Mouse (Mus musculus) thymus, adult 2 months (tissue): ENCODE results near the gene Ints7. TPM values are rescaled to one million over a fixed set of nuclear protein-coding genes. Genes with fewer than 3 reads are reported as not detected.

Experiments
- DNase-seq: peaks from one replicate; pipeline ENCODE4 v3.0.0; 2021
- H3K27ac ChIP-seq: fragments of 200-500 bp; 2 replicates; pipeline ENCODE4 v1.5.1; 2012; ENCODE audit warnings: low read length, control low read depth; ENCODE audit not compliant: control insufficient read depth, insufficient read depth
- H3K27me3 ChIP-seq: fragments of 200-500 bp; 2 replicates; pipeline ENCODE4 v1.6.1; 2012; ENCODE audit warnings: mild to moderate bottlenecking, low read length, moderate library complexity, mixed read lengths; ENCODE audit not compliant: control insufficient read depth, insufficient read depth
- H3K36me3 ChIP-seq: fragments of 200-500 bp; 2 replicates; pipeline ENCODE4 v1.6.1; 2012; ENCODE audit warnings: mild to moderate bottlenecking, low read length, moderate library complexity; ENCODE audit not compliant: control insufficient read depth, insufficient read depth
- H3K4me1 ChIP-seq: fragments of 200-500 bp; replicated peaks from 2 replicates; pipeline ENCODE4 v1.6.1; 2012; ENCODE audit warnings: low read length; ENCODE audit not compliant: control insufficient read depth, insufficient read depth
- H3K4me3 ChIP-seq: fragments of 200-500 bp; 2 replicates; pipeline ENCODE4 v1.5.1; 2012; ENCODE audit warnings: mild to moderate bottlenecking, low read length, control low read depth, moderate library complexity; ENCODE audit not compliant: control insufficient read depth, insufficient read depth
- CTCF ChIP-seq: fragments of 200-500 bp; IDR thresholded peaks from 2 replicates; pipeline ENCODE4 v1.5.1; 2012; ENCODE audit warnings: mild to moderate bottlenecking, control low read depth, low read length, moderate library complexity, borderline replicate concordance; ENCODE audit not compliant: control insufficient read depth, poor library complexity, insufficient read depth; ENCODE audit errors: extremely low read depth
- POLR2A ChIP-seq: fragments of 200-500 bp; IDR thresholded peaks from 2 replicates; pipeline ENCODE4 v1.6.1; 2012; ENCODE audit warnings: mild to moderate bottlenecking, low read length, control low read depth, moderate library complexity; ENCODE audit not compliant: control insufficient read depth, poor library complexity, insufficient read depth; ENCODE audit errors: extremely low read depth
- WGBS: fragments of 180-500 bp; shearing (Covaris S2); methylation state at CpG from one replicate; pipeline ENCODE4 v1.1.7; 2018; 5-methylcytosine and 5-hydroxymethylcytosine counted together
- polyA plus RNA-seq: library from polyadenylated mRNA; depleted of rRNA; stranded (reverse); fragments of >200 nt; gene quantifications from 2 replicates; pipeline ENCODE4 v1.2.3, GENCODE M21; 2012

The Ints7 gene
- polyA plus RNA-seq, 1 experiment, result 62.2 TPM

DNA sequence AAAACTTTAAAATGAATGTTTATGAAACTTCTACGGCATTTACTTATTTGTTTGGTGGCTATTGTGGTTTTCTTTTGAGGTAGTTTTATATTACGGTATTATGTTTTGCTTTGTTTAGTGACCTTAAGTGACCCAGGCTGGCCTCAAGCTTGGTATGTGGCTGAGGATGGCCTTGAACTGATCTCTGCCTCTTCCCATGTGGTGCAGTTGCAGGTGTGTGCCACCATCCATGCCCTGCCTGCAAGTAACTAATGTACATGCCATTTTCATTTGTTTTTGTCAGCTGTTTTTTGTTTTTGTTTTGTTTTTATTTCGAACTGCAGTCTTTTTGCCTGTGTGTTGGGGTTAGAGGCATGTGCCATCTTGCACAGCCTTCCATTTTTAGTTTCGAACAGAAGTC is 6.2 kb downstream of the Ints7 start:
- no peak for DNase-seq
- peaks cover 36% of the 10 kb centered on the region for H3K36me3 ChIP-seq
- 97% methylated on average over 4 of the region's 4 CpGs for WGBS
- TF ChIP-seq POLR2A (no peak), CTCF (no peak)
- peaks cover 8% of the 10 kb centered on the region for H3K4me1 ChIP-seq
- no peaks in the 10 kb centered on the region for H3K27me3 ChIP-seq
- H3K4me3 ChIP-seq, result no peak overlapping the region
- H3K27ac ChIP-seq, result no peak overlapping the region

DNA sequence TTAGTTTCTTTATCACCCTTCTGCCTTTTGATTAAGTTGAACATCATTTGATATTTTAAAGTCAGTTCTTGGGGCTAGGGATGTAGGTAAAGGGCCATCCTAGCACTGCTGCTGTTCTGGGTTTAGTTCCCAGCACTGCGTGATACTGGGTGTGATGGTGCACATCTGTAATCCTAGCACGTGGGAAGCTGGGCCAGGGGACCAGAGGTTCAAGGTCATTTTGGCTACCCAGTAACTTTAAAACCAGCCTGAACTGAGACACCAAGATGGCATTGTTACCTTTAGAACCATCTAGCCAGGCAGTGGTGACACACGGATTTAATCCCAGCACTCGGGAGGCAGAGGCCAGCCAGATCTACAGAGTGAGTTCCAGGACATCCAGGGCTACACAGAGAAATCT is 8.4 kb downstream of the Ints7 start:
- no peak for DNase-seq
- Histone ChIP-seq H3K27me3 (no peaks in the 10 kb centered on the region), H3K36me3 (peaks cover 58% of the 10 kb centered on the region), H3K27ac (no peak overlapping the region), H3K4me3 (no peak overlapping the region), H3K4me1 (peaks cover 3% of the 10 kb centered on the region; the same call in 1 of the 2 replicates)
- no peak for TF ChIP-seq POLR2A
- TF ChIP-seq CTCF, result no peak
- WGBS, result 98% methylated on average over 4 of the region's 4 CpGs

DNA sequence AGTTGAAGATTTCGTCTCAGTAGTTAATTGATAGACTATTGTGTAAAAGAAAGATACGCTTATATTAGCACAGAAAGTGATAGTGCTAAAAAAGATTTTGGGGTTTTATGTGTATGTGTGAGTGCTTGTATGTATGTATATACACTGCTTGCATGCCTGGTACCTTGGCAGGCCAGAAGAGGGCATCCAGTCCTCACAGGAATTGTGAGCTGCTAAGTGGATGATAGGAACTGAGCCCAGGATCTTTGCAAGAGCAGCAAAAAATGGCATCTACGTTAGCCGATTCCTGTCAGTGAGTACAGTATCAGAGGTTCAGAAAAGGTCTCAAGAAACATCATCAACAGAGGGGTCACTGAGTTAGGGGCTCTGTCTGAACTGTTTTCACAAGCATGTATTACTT is 9.0 kb downstream of the Ints7 start:
- 98% methylated on average over 4 of the region's 4 CpGs for WGBS
- TF ChIP-seq CTCF, result no peak
- TF ChIP-seq POLR2A, result no peak
- DNase-seq, result no peak
- no peak overlapping the region for H3K27ac ChIP-seq
- H3K27me3 ChIP-seq, result no peaks in the 10 kb centered on the region
- H3K4me1 ChIP-seq, result no peaks in the 10 kb centered on the region; the same call in 1 of the 2 replicates
- H3K4me3 ChIP-seq, result no peak overlapping the region
- H3K36me3 ChIP-seq, result peaks cover 63% of the 10 kb centered on the region

DNA sequence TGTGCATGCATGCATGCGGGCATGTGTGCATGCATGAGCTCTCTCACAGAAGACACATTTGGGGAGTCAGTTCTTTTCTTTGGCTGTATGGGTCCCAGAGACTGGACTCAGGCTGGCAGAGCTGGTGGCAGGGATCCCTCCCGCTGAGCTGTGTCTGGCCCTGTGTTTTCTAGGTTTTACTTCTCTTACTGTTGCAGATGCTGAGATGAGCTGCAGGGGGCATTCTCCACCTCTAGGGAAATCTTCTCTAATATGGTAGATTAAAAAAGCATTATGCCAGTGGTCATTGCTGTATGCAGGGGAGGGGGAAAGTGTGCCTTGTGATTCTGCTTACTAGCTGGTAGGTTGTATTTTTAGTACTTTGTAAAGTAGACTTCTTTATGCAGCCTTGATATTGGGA is 10.3 kb downstream of the Ints7 start:
- no peak for TF ChIP-seq POLR2A
- no peak for TF ChIP-seq CTCF
- peaks cover 67% of the 10 kb centered on the region for H3K36me3 ChIP-seq
- no peak overlapping the region for H3K4me3 ChIP-seq
- no peak overlapping the region for H3K27ac ChIP-seq
- no peaks in the 10 kb centered on the region for H3K27me3 ChIP-seq
- no peak for DNase-seq
- no peaks in the 10 kb centered on the region for H3K4me1 ChIP-seq
- 93% methylated on average over 2 of the region's 2 CpGs for WGBS

DNA sequence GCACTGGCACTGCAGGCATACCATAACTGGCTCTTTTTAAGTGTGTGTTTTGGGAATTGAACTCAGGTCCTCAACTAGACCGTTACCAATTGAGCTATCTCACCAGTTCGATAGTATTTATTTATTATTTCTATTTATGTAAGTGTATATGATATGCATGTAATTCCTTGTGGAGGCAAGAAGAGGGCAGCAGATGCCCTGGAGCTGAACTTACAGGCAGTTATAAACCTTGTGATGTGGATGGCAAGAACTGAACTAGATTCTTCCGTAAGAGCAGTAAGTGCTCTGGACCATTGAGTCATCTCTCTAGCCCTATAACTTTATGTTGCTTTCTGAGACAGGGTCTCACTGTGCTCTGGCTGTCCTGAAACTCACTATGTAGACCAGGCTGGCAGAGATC is 11.6 kb downstream of the Ints7 start:
- WGBS, result 99% methylated on average over 3 of the region's 3 CpGs
- Histone ChIP-seq H3K27ac (no peak overlapping the region), H3K4me1 (no peaks in the 10 kb centered on the region), H3K27me3 (no peaks in the 10 kb centered on the region), H3K4me3 (no peak overlapping the region), H3K36me3 (peaks cover 67% of the 10 kb centered on the region)
- TF ChIP-seq CTCF (no peak), POLR2A (no peak)
- DNase-seq, result no peak

DNA sequence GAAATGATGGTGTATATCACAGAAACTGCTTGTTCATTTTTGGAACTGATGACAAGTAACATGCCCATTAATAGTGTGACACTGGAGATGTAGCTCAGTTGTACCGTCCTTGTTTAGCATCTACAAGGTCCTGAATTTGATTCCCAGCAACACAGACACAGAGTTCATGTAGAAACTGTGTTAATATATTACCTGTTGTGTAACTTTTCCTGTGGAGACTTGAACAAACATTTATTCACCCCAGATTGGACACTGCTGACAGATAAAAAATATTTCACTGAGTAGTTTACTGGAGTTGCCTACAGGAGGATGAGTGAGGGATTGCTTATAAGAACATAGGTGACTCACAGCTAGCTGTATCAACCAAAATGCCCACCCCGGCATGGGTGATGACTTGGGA is 13.3 kb downstream of the Ints7 start:
- Histone ChIP-seq H3K4me1 (no peaks in the 10 kb centered on the region), H3K27ac (no peak overlapping the region), H3K4me3 (no peak overlapping the region), H3K36me3 (peaks cover 57% of the 10 kb centered on the region), H3K27me3 (no peaks in the 10 kb centered on the region)
- DNase-seq, result no peak
- TF ChIP-seq CTCF, result no peak
- no peak for TF ChIP-seq POLR2A
- WGBS, result 97% methylated on average over 2 of the region's 2 CpGs

DNA sequence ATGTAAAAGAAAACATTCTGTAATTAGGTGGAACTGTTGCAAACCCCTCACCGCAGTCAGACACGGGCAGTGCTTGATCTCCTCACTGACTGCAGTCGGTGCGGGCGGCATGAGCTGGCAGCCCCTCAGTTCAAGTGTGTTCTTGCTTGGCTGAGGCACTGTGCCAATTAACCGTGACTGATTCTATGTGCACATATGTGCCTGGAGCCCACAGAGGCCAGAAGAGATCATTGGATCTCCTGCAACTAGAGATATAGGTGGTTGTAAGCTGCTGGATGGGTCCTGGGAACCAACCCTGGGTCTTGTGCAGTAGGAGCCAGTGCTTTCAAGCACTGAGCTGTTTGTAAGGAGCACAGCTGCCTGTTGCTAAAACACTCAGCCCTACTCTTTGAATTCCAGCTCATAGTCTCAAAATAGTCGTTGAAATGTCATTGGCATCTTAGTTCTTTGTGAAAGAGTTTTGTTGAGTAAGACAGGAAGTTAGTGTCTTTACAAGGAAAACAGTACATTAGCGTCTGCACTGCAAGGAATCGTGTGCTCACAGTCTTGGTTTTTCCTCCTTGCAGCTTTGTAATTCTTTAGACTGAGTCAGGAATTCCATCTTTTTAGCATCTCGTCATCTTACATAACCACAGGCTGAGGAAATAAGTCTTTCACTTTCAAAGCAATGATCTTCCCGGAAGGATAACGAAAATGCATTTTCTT is 16.7 kb downstream of the Ints7 start:
- no peak overlapping the region for H3K27ac ChIP-seq
- no peak for DNase-seq
- H3K4me3 ChIP-seq, result no peak overlapping the region
- WGBS, result 90% methylated on average over 12 of the region's 12 CpGs
- H3K36me3 ChIP-seq, result peaks cover 45% of the 10 kb centered on the region
- H3K27me3 ChIP-seq, result no peaks in the 10 kb centered on the region
- H3K4me1 ChIP-seq, result no peaks in the 10 kb centered on the region
- TF ChIP-seq POLR2A (no peak), CTCF (no peak)
